Mouse (Mus musculus) heart, adult 2 months (tissue): ENCODE measurements around the gene Bbip1. TPM values are rescaled to one million over a fixed set of nuclear protein-coding genes. Genes with fewer than 3 reads are reported as not detected.

Experiments used
- DNase-seq, 2 experiments: peaks; one replicate each; pipeline ENCODE4 v3.0.0; 2021
- H3K27ac ChIP-seq: fragments of 200-600 bp; 2 replicates; pipeline ENCODE4 v1.8.1; 2022
- H3K27me3 ChIP-seq: fragments of 200-500 bp; 2 replicates; pipeline ENCODE4 v1.6.1; 2012; ENCODE audit warnings: mild to moderate bottlenecking, low read length, inconsistent platforms, mixed read lengths; ENCODE audit not compliant: control insufficient read depth, insufficient read depth
- H3K36me3 ChIP-seq: fragments of 200-500 bp; 2 replicates; pipeline ENCODE4 v1.6.1; 2012; ENCODE audit warnings: low read length, inconsistent platforms; ENCODE audit not compliant: control insufficient read depth, insufficient read depth
- H3K4me1 ChIP-seq: fragments of 200-500 bp; 2 replicates; pipeline ENCODE4 v1.6.1; 2011; ENCODE audit warnings: low read length; ENCODE audit not compliant: control insufficient read depth, insufficient read depth
- H3K4me3 ChIP-seq: fragments of 200-600 bp; 2 replicates; pipeline ENCODE4 v1.8.1; 2022
- H3K79me2 ChIP-seq: fragments of 200-500 bp; replicated peaks from 2 replicates; pipeline ENCODE4 v1.6.1; 2012; ENCODE audit warnings: mild to moderate bottlenecking, inconsistent platforms, low read length, moderate library complexity, mixed read lengths; ENCODE audit not compliant: control insufficient read depth, insufficient read depth
- H3K9ac ChIP-seq: fragments of 200-500 bp; 2 replicates; pipeline ENCODE4 v1.6.1; 2012; ENCODE audit warnings: low read depth, mild to moderate bottlenecking, control low read depth, inconsistent platforms, low read length, mixed read lengths
- CTCF ChIP-seq: fragments of 200-600 bp; IDR thresholded peaks from 2 replicates; pipeline ENCODE4 v1.8.1; 2022; ENCODE audit warnings: antibody characterized with exemption, mild to moderate bottlenecking, moderate library complexity
- EP300 ChIP-seq: fragments of 200-500 bp; IDR thresholded peaks from 2 replicates; pipeline ENCODE4 v1.6.1; 2011; ENCODE audit warnings: low read depth, low read length, control low read depth; ENCODE audit not compliant: insufficient read depth
- POLR2A ChIP-seq: fragments of 200-500 bp; IDR thresholded peaks from 2 replicates; pipeline ENCODE4 v1.6.1; 2011; ENCODE audit warnings: mild to moderate bottlenecking, low read depth, low read length, control low read depth; ENCODE audit not compliant: insufficient read depth
- WGBS: fragments of 180-500 bp; shearing (Covaris S2); methylation state at CpG from one replicate; pipeline ENCODE4 v1.1.7; 2018; 5-methylcytosine and 5-hydroxymethylcytosine counted together
- intact Hi-C: fragments of 180-260 bp; cut with DNase I; formaldehyde crosslinking; loops from one replicate; pipeline ENCODE4 v1.15.1; 2025
- polyA plus RNA-seq: library from polyadenylated mRNA; depleted of rRNA; stranded (reverse); fragments of >200 nt; gene quantifications from 2 replicates; pipeline ENCODE4 v1.2.3, GENCODE M21; 2012
- total RNA-seq, 2 experiments: library from RNA; stranded (reverse); gene quantifications; 2 replicates each; pipeline ENCODE4 v1.2.3; 2021

Bbip1 gene
- total and polyA plus RNA-seq, 3 experiments: 12.4 to 35.4 (median 34.5) TPM

DNA sequence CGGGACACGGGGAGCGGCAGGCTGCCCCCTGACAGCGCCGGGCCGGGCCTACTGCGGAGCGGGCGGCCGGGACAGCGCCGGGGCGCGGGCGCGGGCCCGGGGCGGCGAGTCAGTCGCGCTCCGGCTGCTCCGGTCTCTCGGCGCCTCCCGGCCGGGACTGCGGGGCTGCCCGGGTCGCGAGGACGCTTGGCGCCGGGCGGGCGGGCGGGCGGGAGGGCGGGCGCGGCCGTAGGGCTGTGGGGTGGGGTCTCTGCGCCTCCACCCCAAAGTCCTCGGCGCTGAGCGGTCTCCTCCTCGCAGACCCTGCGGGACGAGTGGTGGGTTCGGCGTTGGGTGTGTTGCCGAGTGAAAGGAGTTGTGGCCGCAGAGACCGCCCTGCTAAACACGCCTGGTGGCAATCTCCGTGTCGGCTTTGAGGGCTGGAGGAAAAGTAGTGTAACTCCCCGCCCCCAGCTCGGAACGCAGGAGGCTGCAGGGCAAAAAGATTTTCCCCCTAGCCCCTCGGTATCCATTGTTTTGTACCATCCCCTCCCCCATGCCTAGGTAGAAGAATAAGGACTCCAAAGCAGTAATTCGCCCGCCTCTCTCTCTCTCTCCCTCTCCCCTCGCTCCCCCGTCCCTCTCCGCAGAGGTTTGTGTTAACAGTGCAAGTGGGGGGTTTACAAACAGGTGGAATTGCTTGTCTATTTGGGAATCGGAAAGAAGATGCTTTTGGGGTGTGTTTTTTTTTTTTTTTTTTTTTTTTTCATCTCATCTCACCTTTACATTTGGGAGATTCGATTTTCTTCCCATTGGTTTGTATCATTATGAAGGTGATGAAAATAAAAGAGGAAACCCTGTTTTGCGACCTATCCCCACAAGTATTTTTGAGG is 980 bp upstream of the Bbip1 start:
- peak overlapping the region; percentile 86 for H3K9ac ChIP-seq
- intact Hi-C loops: loop anchor here (5.0 to 10.0 kb wide), 2 partner anchors 97 to 551 kb away; partner anchors contain the start of genes Adra2a and Smndc1
- H3K79me2 ChIP-seq: peaks cover 4% of the 10 kb centered on the region
- 2% methylated on average over 48 of the region's 69 CpGs for WGBS
- peaks cover 4% of the 10 kb centered on the region for H3K4me1 ChIP-seq
- peak; percentile 56 to 65 for DNase-seq
- peaks cover 2% of the 10 kb centered on the region for H3K36me3 ChIP-seq
- H3K27me3 ChIP-seq: no peaks in the 10 kb centered on the region
- peak overlapping the region; percentile 60 for H3K27ac ChIP-seq
- peak overlapping the region; percentile 75 for H3K4me3 ChIP-seq
- no peak for TF ChIP-seq EP300
- no peak for TF ChIP-seq POLR2A
- TF ChIP-seq CTCF: no peak

GRCm38 (mm10) chr19:53944786-53945169 is 351 bp upstream of the Bbip1 start:
- H3K4me1 ChIP-seq: peaks cover 4% of the 10 kb centered on the region
- H3K9ac ChIP-seq: peak overlapping the region; percentile 86
- H3K27ac ChIP-seq: peak overlapping the region; percentile 89
- H3K27me3 ChIP-seq: no peaks in the 10 kb centered on the region
- no peak for DNase-seq
- peak overlapping the region; percentile 75 for H3K4me3 ChIP-seq
- under 1% methylated on average over 31 of the region's 47 CpGs for whole genome bisulfite sequencing
- H3K79me2 ChIP-seq: peaks cover 3% of the 10 kb centered on the region
- intact Hi-C loops: loop anchor here (5.0 to 10.0 kb wide), 3 partner anchors 98 to 550 kb away; partner anchors contain the start of genes Adra2a and Smndc1
- TF ChIP-seq POLR2A: peak; percentile 49; the same call in 1 of the 2 replicates
- TF ChIP-seq CTCF: no peak
- H3K36me3 ChIP-seq: peaks cover 2% of the 10 kb centered on the region

GRCm38 (mm10) chr19:53942342-53942741 is 2.1 kb downstream of the Bbip1 start:
- no peaks in the 10 kb centered on the region for H3K27me3 ChIP-seq
- DNase-seq: no peak
- WGBS: 81% methylated on average over 2 of the region's 2 CpGs
- no peak overlapping the region for H3K4me3 ChIP-seq
- peaks cover under 1% of the 10 kb centered on the region for H3K4me1 ChIP-seq
- H3K79me2 ChIP-seq: peaks cover under 1% of the 10 kb centered on the region
- peaks cover 2% of the 10 kb centered on the region for H3K36me3 ChIP-seq
- intact Hi-C loops: loop anchor here (2.0 to 10.0 kb wide), 3 partner anchors 40 to 548 kb away; partner anchors contain the start of gene Smndc1
- H3K9ac ChIP-seq: no peak overlapping the region
- TF ChIP-seq POLR2A: no peak
- TF ChIP-seq EP300: no peak
- no peak for TF ChIP-seq CTCF
- no peak overlapping the region for H3K27ac ChIP-seq

DNA sequence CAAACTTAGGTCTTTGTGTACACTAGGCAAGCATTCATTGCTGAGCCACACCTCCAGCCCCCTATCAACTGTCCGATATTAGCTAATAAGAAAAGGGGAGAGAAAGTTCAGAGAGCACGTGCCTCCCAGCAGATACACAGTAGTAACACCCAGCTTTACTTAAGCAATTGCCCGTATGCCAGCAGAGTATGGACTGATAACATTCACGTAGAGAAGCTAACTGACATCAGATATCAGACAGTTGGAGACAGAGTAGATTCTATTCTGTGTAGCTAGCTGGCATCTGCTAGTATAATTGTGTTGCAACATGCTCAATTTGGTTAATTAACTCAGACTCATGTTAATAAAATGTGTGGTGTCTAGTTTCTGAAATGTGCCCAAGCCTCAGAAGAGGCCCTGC is 3.3 kb downstream of the Bbip1 start:
- 79% methylated on average over 4 of the region's 4 CpGs for WGBS
- no peaks in the 10 kb centered on the region for H3K79me2 ChIP-seq
- DNase-seq: no peak
- intact Hi-C loops: loop anchor here (5.0 to 10.0 kb wide), 2 partner anchors 104 to 546 kb away; partner anchors contain the start of gene Smndc1
- H3K36me3 ChIP-seq: peaks cover 2% of the 10 kb centered on the region
- H3K4me3 ChIP-seq: no peak overlapping the region
- no peak overlapping the region for H3K27ac ChIP-seq
- no peak overlapping the region for H3K9ac ChIP-seq
- H3K27me3 ChIP-seq: no peaks in the 10 kb centered on the region
- TF ChIP-seq EP300: no peak
- TF ChIP-seq CTCF: no peak
- no peak for TF ChIP-seq POLR2A
- H3K4me1 ChIP-seq: no peaks in the 10 kb centered on the region

GRCm38 (mm10) chr19:53939467-53939866 is 5.0 kb downstream of the Bbip1 start:
- Histone ChIP-seq H3K79me2 (no peaks in the 10 kb centered on the region), H3K9ac (no peak overlapping the region), H3K4me1 (no peaks in the 10 kb centered on the region; the same call in 1 of the 2 replicates), H3K27me3 (no peaks in the 10 kb centered on the region), H3K36me3 (peaks cover 2% of the 10 kb centered on the region), H3K4me3 (no peak overlapping the region), H3K27ac (no peak overlapping the region)
- intact Hi-C loops: no loop called here
- 37% methylated on average over 4 of the region's 4 CpGs for WGBS
- TF ChIP-seq EP300 (no peak), CTCF (no peak), POLR2A (no peak)
- DNase-seq: no peak

DNA sequence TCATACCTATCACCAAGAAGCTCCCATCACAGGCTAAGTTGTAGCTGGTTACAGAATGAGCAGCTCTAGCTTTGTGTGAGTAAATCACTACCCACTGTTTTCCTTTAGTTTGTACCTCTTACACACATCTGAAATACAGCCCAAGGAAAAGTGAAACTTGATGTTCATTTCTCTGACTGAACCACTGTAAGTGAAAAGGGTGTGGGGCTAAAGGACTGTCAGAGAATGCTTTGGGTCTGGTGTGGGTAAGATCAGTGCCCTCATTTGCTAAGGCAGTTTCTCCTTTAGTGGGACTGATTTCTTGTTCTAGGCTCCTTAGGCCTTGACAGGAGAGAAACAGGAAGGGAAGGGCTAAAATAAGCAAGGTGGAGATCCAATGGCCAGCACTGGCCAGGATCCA is 10.4 kb downstream of the Bbip1 start:
- Histone ChIP-seq H3K4me3 (no peak overlapping the region), H3K36me3 (peaks cover 4% of the 10 kb centered on the region), H3K27ac (peak overlapping the region; percentile 69), H3K4me1 (no peaks in the 10 kb centered on the region; the same call in 1 of the 2 replicates), H3K27me3 (no peaks in the 10 kb centered on the region), H3K9ac (no peak overlapping the region), H3K79me2 (no peaks in the 10 kb centered on the region)
- no peak for DNase-seq
- intact Hi-C loops: no loop called here
- TF ChIP-seq POLR2A (no peak), CTCF (no peak), EP300 (no peak)
